Mouse (Mus musculus) limb, embryonic 12.5 days (tissue): ENCODE data around the gene Pcsk6. TPM values are rescaled to one million over a fixed set of nuclear protein-coding genes. Genes with fewer than 3 reads are reported as not detected.

Experiments
- ATAC-seq: fragments of 200-750 bp; cut with Nextera tagmentation; 2 replicates; pipeline ENCODE4 v1.8.0; 2017; ENCODE audit warnings: low read depth, moderate TSS enrichment; ENCODE audit not compliant: insufficient number of reproducible peaks, insufficient read depth, low FRiP score, low TSS enrichment
- H3K27ac ChIP-seq: fragments of 300-500 bp; sonication (generic); 2 replicates; pipeline ENCODE4 v1.5.1; 2016; ENCODE audit warnings: mild to moderate bottlenecking, moderate library complexity
- H3K27me3 ChIP-seq: fragments of 300-500 bp; sonication (generic); 2 replicates; pipeline ENCODE4 v1.6.1; 2016; ENCODE audit warnings: mild to moderate bottlenecking, moderate library complexity
- H3K36me3 ChIP-seq: fragments of 300-500 bp; sonication (generic); 2 replicates; pipeline ENCODE4 v1.6.1; 2016; ENCODE audit warnings: mild to moderate bottlenecking, moderate library complexity
- H3K4me1 ChIP-seq: fragments of 300-500 bp; sonication (generic); replicated peaks from 2 replicates; pipeline ENCODE4 v1.6.1; 2016
- H3K4me2 ChIP-seq: fragments of 300-500 bp; sonication (generic); 2 replicates; pipeline ENCODE4 v1.6.1; 2016; ENCODE audit warnings: mild to moderate bottlenecking, moderate library complexity
- H3K4me3 ChIP-seq: fragments of 300-500 bp; sonication (generic); replicated peaks from 2 replicates; pipeline ENCODE4 v1.5.1; 2016; ENCODE audit warnings: mild to moderate bottlenecking
- H3K9ac ChIP-seq: fragments of 300-500 bp; sonication (generic); replicated peaks from 2 replicates; pipeline ENCODE4 v1.6.1; 2016; ENCODE audit warnings: mild to moderate bottlenecking, moderate library complexity
- H3K9me3 ChIP-seq: fragments of 300-500 bp; sonication (generic); 2 replicates; pipeline ENCODE4 v1.6.1; 2016; ENCODE audit warnings: mild to moderate bottlenecking, moderate library complexity
- WGBS: fragments of 180-500 bp; shearing (Covaris S2); methylation state at CpG from one replicate; pipeline ENCODE4 v1.1.7; 2016; 5-methylcytosine and 5-hydroxymethylcytosine counted together
- polyA plus RNA-seq: library from polyadenylated mRNA; unstranded; fragments of >200 nt; fragmentation: Nextera tagmentation; extraction: Ambion mirVana; gene quantifications from 2 replicates; pipeline ENCODE4 v1.2.1, GENCODE M21; 2016

The Pcsk6 gene
- polyA plus RNA-seq, 1 experiment from 2014 or later, result 6.1 TPM

DNA sequence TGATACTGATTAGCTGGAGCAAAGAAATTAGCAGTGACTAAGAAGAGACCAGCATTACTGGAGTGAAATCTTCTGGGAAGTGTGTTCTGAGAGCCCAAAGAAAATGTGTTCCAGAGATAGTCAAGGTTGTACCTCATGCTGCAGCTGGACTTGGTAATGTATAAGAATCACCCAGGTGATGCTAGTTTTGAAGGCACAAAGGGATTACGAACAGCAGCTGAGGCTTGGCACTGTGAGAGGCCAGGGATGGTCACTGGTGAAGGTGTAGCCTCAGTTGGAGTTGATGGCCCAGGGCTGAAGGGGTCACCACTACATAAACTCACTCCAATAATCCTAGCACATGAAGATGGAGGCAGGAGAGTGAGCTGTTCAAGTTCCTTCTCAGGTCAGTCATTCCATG lies 197.2 kb downstream of the Pcsk6 start, which contains the start of gene Snrpa1:
Gene Snrpa1 (plus strand): TSS at position 301 of the 400 bp plus-strand sequence.
- 86% methylated on average over 1 of the region's 1 CpGs for WGBS
- Histone ChIP-seq H3K4me1 (peaks cover 14% of the 10 kb centered on the region), H3K9ac (peak within 1 kb of the TSS; percentile 93), H3K4me2 (peak within 1 kb of the TSS; percentile 88), H3K36me3 (peaks cover 15% of the 10 kb centered on the region), H3K9me3 (no peaks in the 10 kb centered on the region), H3K4me3 (peak within 1 kb of the TSS; percentile 92), H3K27me3 (peaks cover 10% of the 10 kb centered on the region; the same call in 1 of the 2 replicates), H3K27ac (no peak within 1 kb of the TSS)
- no peak for ATAC-seq

DNA sequence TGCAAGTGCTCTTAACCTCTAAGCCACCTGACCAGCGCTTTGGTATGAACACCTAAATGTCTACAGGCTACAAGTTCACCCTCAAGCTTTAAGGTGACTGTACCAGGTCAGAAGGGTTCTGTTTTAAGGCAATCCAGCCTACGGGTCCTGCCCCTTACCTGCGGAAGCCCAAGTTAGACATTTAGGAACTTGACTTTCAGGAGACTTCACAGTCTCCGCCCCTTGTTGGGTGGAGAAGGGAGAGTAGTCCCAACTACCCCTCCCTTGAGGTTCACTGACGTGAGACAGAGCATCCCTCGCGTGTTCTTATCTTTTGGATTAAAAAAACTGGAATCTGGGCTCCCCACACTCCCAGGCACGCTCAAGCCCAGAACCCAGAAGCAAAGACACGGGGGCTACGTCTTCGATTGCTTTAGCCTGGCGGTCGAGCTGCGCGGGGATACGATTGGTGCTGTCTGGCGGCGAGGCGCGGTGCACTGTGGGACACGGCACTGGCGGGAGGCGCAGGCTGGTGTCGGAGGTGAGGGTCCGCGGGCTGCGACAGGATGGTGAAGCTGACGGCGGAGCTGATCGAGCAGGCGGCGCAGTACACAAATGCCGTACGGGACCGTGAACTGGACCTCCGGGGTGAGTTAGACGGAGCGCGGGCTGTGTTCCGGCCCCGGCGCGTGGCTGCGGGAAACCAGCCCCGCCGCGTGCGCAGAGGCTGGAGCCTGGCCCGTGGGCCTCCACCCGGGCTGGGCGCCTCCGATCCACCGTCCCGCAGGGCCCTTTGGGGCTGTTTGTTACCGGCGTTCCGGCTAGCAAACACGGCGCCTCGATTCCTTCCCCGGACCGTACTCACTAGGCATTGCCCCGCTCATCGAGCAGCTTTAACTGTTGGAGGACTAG lies 198.8 kb downstream of the Pcsk6 start:
- peak overlapping the region; percentile 93 for H3K9ac ChIP-seq
- ATAC-seq, result peak; percentile 94
- H3K27me3 ChIP-seq, result peaks cover 10% of the 10 kb centered on the region; the same call in 1 of the 2 replicates
- no peaks in the 10 kb centered on the region for H3K9me3 ChIP-seq
- peak overlapping the region; percentile 79 for H3K27ac ChIP-seq
- peak overlapping the region; percentile 88 for H3K4me2 ChIP-seq
- peak overlapping the region; percentile 92 for H3K4me3 ChIP-seq
- WGBS, result under 1% methylated on average over 64 of the region's 64 CpGs
- peaks cover 14% of the 10 kb centered on the region for H3K4me1 ChIP-seq
- H3K36me3 ChIP-seq, result peaks cover 29% of the 10 kb centered on the region

DNA sequence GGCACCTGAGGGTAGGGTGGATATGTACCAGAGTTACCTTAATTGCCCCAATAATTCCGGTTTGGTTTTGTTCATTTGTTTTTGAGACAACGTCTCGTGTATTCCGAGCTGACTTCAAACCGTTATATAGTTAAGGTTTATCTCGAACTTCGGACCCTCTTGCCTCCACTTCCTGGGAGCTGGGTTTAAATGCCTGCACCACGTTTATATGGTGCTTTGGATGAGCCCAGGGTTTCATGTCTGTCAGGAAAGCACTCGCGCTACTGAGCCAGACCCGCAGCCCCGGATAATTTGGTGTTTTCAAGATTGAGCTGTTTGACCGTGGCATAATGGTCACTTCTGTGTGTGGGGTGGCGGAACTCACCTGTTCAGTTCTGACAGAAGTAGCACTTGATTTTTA lies 199.5 kb downstream of the Pcsk6 start:
- peaks cover 35% of the 10 kb centered on the region for H3K36me3 ChIP-seq
- peaks cover 14% of the 10 kb centered on the region for H3K4me1 ChIP-seq
- peaks cover 10% of the 10 kb centered on the region; the same call in 1 of the 2 replicates for H3K27me3 ChIP-seq
- WGBS, result 2% methylated on average over 14 of the region's 14 CpGs
- H3K4me3 ChIP-seq, result peak overlapping the region; percentile 92
- ATAC-seq, result no peak
- H3K27ac ChIP-seq, result no peak overlapping the region
- H3K9me3 ChIP-seq, result no peaks in the 10 kb centered on the region
- peak overlapping the region; percentile 93 for H3K9ac ChIP-seq
- H3K4me2 ChIP-seq, result peak overlapping the region; percentile 88

DNA sequence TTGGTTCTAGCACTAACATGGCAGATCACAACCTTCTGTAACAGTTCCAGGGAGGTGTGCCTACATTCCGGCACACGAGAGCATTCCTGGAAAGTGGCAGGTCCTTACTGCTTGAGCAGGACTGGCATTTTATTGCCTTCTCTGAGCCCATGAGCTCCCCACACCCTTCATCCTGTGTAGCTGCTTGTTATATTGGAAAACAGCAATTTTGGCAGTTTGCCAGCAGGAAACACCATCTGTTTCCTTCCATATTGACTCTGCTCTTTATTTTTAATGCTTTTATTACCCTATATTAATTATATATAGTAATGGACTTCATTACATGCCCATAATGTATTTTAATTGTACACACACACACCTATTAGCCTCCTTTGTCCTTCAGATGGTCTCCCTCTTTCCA lies 214.9 kb downstream of the Pcsk6 start:
- no peak for ATAC-seq
- H3K4me3 ChIP-seq, result no peak overlapping the region
- no peak overlapping the region; the same call in 1 of the 2 replicates for H3K4me2 ChIP-seq
- no peaks in the 10 kb centered on the region for H3K27me3 ChIP-seq
- peaks cover 28% of the 10 kb centered on the region for H3K4me1 ChIP-seq
- H3K36me3 ChIP-seq, result peaks cover 56% of the 10 kb centered on the region
- H3K9me3 ChIP-seq, result no peaks in the 10 kb centered on the region
- H3K27ac ChIP-seq, result peak overlapping the region; percentile 66; the same call in 1 of the 2 replicates
- H3K9ac ChIP-seq, result no peak overlapping the region
- 35% methylated on average over 2 of the region's 2 CpGs for WGBS

DNA sequence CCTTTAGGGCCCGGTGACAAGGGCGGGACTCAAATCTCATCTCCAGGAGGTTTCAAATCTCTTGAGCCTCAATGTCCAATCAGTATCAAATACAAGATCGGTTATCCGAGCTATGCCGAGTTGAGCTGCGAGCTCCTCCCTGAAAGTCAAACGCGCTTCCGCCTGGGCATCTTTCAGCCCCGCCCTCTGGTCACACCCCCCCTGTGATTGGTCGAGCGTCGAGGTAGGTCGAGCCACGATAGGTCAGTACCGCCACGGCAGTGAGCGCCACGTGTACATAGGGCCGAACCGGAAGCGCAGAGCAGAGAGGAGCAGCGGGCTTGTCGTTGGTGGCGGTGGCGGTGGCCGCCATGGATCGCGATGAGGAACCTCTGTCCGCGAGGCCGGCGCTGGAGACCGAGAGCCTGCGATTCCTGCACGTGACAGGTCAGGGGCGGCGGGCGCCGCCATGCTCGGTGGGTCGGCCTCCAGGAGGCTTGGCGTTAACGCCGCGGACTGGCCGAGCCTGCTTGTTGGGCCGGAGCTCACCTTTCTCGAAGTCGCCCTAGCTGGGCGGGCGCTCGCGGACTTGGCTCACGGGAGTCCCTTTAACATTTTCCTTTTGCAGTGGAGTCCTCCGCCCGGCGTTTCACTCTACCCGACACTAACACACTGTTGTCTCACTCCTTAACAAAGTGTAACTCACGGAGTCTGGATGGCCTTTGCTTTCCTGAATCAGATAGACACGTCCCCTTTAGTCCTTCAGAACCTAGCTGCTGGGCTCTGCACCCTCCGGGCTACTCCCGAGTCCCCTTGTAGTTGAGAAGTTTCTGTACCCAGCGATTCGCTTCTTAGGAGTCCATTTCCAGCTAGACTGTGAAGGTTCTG lies 218.1 kb downstream of the Pcsk6 start, which contains the start of gene Selenos:
Gene Selenos (plus strand): TSS at position 286 of the 867 bp plus-strand sequence.
- peaks cover 52% of the 10 kb centered on the region for H3K36me3 ChIP-seq
- WGBS, result under 1% methylated on average over 64 of the region's 65 CpGs
- peak within 1 kb of the TSS; percentile 78 for H3K27ac ChIP-seq

DNA sequence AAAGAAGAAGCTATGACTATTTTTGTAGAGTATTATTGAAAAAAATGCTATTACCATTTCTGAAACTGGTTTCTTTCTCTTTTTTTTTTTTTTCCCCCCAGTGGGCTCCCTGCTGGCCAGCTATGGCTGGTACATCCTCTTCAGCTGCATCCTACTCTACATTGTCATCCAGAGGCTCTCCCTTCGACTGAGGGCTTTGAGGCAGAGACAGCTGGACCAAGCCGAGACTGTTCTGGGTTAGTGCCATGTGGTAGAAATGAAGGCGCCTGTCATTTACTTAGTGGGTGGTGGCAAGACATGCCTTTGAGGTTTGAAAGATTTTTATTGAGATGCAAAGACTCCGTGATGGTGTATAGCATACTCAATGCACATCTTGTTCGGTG lies 218.7 kb downstream of the Pcsk6 start:
- WGBS, result 37% methylated on average over 5 of the region's 5 CpGs
- H3K9me3 ChIP-seq, result no peaks in the 10 kb centered on the region
- H3K9ac ChIP-seq, result peak overlapping the region; percentile 78
- peaks cover 30% of the 10 kb centered on the region for H3K4me1 ChIP-seq
- peak overlapping the region; percentile 91 for H3K4me3 ChIP-seq
- H3K27me3 ChIP-seq, result no peaks in the 10 kb centered on the region
- H3K36me3 ChIP-seq, result peaks cover 52% of the 10 kb centered on the region
- no peak for ATAC-seq
- H3K27ac ChIP-seq, result no peak overlapping the region
- peak overlapping the region; percentile 84 for H3K4me2 ChIP-seq

More for the DNA sequence above, 218.1 kb downstream of the Pcsk6 start, which contains the start of gene Selenos:
- H3K4me2 ChIP-seq, result peak within 1 kb of the TSS; percentile 84
- H3K9me3 ChIP-seq, result no peaks in the 10 kb centered on the region
- peak; percentile 98 for ATAC-seq
- H3K4me1 ChIP-seq, result peaks cover 32% of the 10 kb centered on the region
- no peaks in the 10 kb centered on the region for H3K27me3 ChIP-seq
- peak within 1 kb of the TSS; percentile 78 for H3K9ac ChIP-seq
- peak within 1 kb of the TSS; percentile 91 for H3K4me3 ChIP-seq

DNA sequence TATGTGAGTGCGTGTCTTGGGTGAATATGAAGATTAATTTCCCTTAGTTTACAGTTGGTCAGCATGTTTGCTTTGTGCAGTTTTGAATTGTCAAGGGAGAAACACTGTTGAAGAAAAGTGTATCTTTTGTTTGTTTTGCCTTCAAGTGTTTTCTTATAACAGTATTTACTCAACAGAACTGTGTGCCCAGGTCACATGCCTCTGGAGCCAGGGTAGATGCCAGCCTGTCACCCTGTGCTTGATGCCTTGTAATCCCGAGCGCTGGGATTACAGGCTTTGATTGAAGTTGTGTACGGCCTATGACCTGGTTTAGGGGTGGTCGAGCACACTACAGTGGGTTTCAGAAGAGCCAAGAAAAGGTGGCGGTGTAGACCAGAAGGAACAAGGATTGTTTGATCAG lies 222.2 kb downstream of the Pcsk6 start:
- H3K9ac ChIP-seq, result no peak overlapping the region
- no peak overlapping the region for H3K4me2 ChIP-seq
- no peak overlapping the region for H3K4me3 ChIP-seq
- ATAC-seq, result no peak
- 95% methylated on average over 6 of the region's 6 CpGs for WGBS
- peaks cover 21% of the 10 kb centered on the region for H3K4me1 ChIP-seq
- H3K9me3 ChIP-seq, result no peaks in the 10 kb centered on the region
- H3K27ac ChIP-seq, result no peak overlapping the region
- H3K36me3 ChIP-seq, result peaks cover 68% of the 10 kb centered on the region
- no peaks in the 10 kb centered on the region for H3K27me3 ChIP-seq

DNA sequence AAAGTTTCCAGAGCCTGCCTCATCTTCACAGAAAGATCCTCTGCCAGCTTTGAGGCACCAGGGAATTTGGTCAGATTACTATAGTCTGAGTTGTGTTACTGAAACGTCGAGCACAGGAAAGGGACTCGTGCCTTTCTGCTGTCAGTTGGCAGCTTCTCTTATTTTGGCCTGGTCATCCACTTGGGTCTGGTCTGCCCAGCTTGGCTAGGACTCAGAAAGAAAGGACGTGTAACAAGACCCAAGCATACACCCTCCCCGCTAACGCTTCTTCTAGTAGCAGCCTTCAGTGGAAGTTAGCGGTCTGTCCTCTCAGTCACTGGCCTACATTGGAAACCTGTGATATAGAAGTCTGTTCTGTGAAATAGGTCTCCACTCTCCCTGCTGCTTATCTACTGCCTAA lies 223.0 kb downstream of the Pcsk6 start:
- H3K36me3 ChIP-seq, result peaks cover 75% of the 10 kb centered on the region
- H3K4me2 ChIP-seq, result no peak overlapping the region
- no peak for ATAC-seq
- H3K27ac ChIP-seq, result no peak overlapping the region
- peaks cover 17% of the 10 kb centered on the region for H3K4me1 ChIP-seq
- H3K9me3 ChIP-seq, result no peaks in the 10 kb centered on the region
- no peak overlapping the region for H3K4me3 ChIP-seq
- no peak overlapping the region for H3K9ac ChIP-seq
- WGBS, result 87% methylated on average over 7 of the region's 7 CpGs
- no peaks in the 10 kb centered on the region for H3K27me3 ChIP-seq

DNA sequence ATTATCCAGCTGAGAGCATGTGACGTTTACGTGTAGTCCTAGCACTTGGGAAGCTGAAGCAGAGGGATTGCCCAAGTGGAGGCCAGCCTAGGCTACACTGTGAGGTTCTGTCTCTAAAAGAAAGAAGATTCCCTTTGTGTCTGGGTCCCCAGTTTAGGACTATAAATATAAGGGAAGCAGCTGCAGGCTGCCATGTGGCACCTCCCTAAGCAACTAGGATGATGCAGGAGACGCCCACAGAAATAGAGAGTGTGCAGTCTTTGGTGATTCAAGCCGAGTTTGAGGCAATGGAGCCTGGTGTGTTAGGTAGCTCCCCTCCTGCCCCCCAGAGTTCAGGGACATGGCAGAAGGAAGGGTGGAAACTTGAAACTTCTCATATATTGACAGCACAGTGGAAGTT lies 226.1 kb downstream of the Pcsk6 start:
- no peak for ATAC-seq
- Histone ChIP-seq H3K27ac (no peak overlapping the region), H3K4me3 (no peak overlapping the region), H3K36me3 (peaks cover 98% of the 10 kb centered on the region), H3K9ac (no peak overlapping the region), H3K9me3 (no peaks in the 10 kb centered on the region), H3K4me1 (no peaks in the 10 kb centered on the region), H3K27me3 (no peaks in the 10 kb centered on the region), H3K4me2 (no peak overlapping the region)
- 89% methylated on average over 4 of the region's 4 CpGs for WGBS

DNA sequence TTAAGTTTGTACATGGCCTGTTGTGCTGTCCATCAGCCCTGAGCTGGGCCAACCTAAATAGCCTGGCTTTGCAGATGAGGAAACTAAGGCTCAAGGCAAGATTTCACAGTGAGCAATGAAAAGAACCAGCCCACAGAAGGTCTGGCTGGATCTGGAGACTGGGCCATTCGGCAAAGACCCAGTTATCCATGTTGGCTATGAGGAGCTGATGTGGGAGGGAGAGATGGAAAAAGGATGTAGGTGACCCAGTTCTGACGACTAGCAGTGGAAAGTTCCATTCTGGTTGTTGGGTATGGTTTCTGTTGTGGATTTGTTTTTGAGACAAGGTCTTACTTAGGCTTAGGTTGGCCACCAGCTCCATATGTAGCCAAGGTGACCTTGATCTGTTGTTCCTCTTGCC lies 226.5 kb downstream of the Pcsk6 start:
- no peaks in the 10 kb centered on the region for H3K9me3 ChIP-seq
- ATAC-seq, result no peak
- H3K36me3 ChIP-seq, result peaks cover 96% of the 10 kb centered on the region
- H3K27me3 ChIP-seq, result no peaks in the 10 kb centered on the region
- no peak overlapping the region for H3K4me2 ChIP-seq
- H3K9ac ChIP-seq, result no peak overlapping the region
- H3K4me3 ChIP-seq, result no peak overlapping the region
- H3K27ac ChIP-seq, result no peak overlapping the region
- WGBS, result 98% methylated on average over 2 of the region's 2 CpGs
- no peaks in the 10 kb centered on the region for H3K4me1 ChIP-seq

DNA sequence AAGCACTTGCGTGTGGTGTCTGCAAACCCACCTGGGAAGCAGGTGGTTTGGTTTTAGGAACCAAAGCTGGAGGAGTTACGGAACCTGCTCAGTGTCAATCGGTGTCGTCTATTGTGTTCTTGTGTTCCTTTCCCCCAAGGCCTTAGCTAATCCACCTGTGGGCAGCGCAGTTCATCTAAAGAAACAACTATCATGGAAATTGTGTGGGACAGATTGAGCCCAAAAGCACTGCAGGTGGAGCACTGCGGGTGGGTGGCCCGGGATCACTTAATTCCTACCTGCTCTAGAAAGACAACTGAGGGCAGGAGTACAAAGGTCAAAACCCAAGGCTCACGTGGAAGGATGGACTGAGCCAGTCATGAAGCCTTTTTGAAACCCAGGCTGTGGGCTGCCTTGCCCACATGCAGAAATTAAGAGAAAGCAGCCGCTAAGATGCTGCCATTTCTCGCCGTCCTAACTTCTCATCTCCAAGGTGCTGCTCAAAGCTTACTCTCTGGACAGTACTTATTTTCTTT lies 229.2 kb downstream of the Pcsk6 start:
- no peak for ATAC-seq
- H3K4me2 ChIP-seq, result no peak overlapping the region
- 87% methylated on average over 11 of the region's 11 CpGs for WGBS
- no peak overlapping the region for H3K4me3 ChIP-seq
- H3K27me3 ChIP-seq, result no peaks in the 10 kb centered on the region
- H3K9ac ChIP-seq, result no peak overlapping the region
- no peak overlapping the region for H3K27ac ChIP-seq
- no peaks in the 10 kb centered on the region for H3K9me3 ChIP-seq
- H3K4me1 ChIP-seq, result no peaks in the 10 kb centered on the region
- H3K36me3 ChIP-seq, result peaks cover 69% of the 10 kb centered on the region
